Comparison of ENCODE assay signal across 31 mouse cellular contexts in genomic region chr8:81106763-81107509, GRCm38 (mm10).
DNase-seq lines count a peak whose midpoint lies in the region; ATAC-seq lines count a peak whose summit lies in the region.
"Had no signal": no experiment of that assay in that cellular context is flagged by ENCODE, and none has a peak within 500 bp of the region (broad histone marks: within the 10 kb centered on the region; RNA-seq: fewer than 3 reads in every experiment).

No protein-coding gene starts in this region.

- DNase-seq in embryonic facial prominence, embryonic 14.5 days (ENCODE audit: low spot score), result peak; percentile 58
- no peak for DNase-seq in embryonic facial prominence, embryonic 10.5 days (ENCODE audit: low spot score)
- DNase-seq in midbrain, embryonic 14.5 days, result peak; percentile 11
- DNase-seq in retina, adult 2 months (ENCODE audit: low read depth, low spot score), result peak; percentile 49
- no peak for DNase-seq in frontal cortex, postnatal 36 days (ENCODE audit: low spot score in 2 of 2)
- DNase-seq in left cerebral cortex, adult 11 months (ENCODE audit: low spot score), result no peak
- DNase-seq: adrenal gland, postnatal 10 days; cerebellum, adult 11-12 months; cerebellum, adult 9-11 months; gastrocnemius, postnatal 25 days; heart, adult 11 months; kidney, adult 2 months; kidney, postnatal 14 days; layer of hippocampus, adult 9-11 months; lung, embryonic 14.5 days; thymus, postnatal 14 days had no signal

- no peaks in the 10 kb centered on the region for H3K36me3 ChIP-seq in embryonic facial prominence, embryonic 14.5 days (ENCODE audit: control insufficient read depth, insufficient read depth, low read length)
- no peaks in the 10 kb centered on the region for H3K36me3 ChIP-seq in embryonic facial prominence, embryonic 10.5 days (replicated peaks)
- no peaks in the 10 kb centered on the region for H3K36me3 ChIP-seq in midbrain, embryonic 14.5 days (ENCODE audit: control insufficient read depth, insufficient read depth, low read length)
- no peaks in the 10 kb centered on the region for H3K36me3 ChIP-seq in midbrain, embryonic 15.5 days (replicated peaks)
- H3K36me3 ChIP-seq: embryonic facial prominence, embryonic 15.5 days; forebrain, embryonic 12.5 days; heart, embryonic 10.5 days; heart, embryonic 15.5 days; limb, embryonic 12.5 days; liver, embryonic 15.5 days; midbrain, embryonic 10.5 days; neural tube, embryonic 13.5 days; stomach, embryonic 15.5 days had no signal

- H3K4me1 ChIP-seq in embryonic facial prominence, embryonic 14.5 days (ENCODE audit: control insufficient read depth, insufficient read depth, low read length), result no peaks in the 10 kb centered on the region
- H3K4me1 ChIP-seq in embryonic facial prominence, embryonic 10.5 days, result no peaks in the 10 kb centered on the region
- H3K4me1 ChIP-seq in midbrain, embryonic 14.5 days (ENCODE audit: control insufficient read depth, insufficient read depth, low read length), result no peaks in the 10 kb centered on the region
- no peaks in the 10 kb centered on the region for H3K4me1 ChIP-seq in midbrain, embryonic 15.5 days
- H3K4me1 ChIP-seq: embryonic facial prominence, embryonic 15.5 days; forebrain, embryonic 12.5 days; limb, embryonic 12.5 days; liver, embryonic 15.5 days; neural tube, embryonic 13.5 days; stomach, embryonic 15.5 days had no signal

- no peak overlapping the region for H3K4me2 ChIP-seq in embryonic facial prominence, embryonic 14.5 days (ENCODE audit: low read depth, low read length)
- H3K4me2 ChIP-seq in midbrain, embryonic 14.5 days (ENCODE audit: low read length), result no peak overlapping the region
- no peak overlapping the region for H3K4me2 ChIP-seq in midbrain, embryonic 15.5 days
- H3K4me2 ChIP-seq: embryonic facial prominence, embryonic 15.5 days; forebrain, embryonic 12.5 days; heart, embryonic 15.5 days; limb, embryonic 12.5 days; liver, embryonic 15.5 days; lung, embryonic 14.5 days; neural tube, embryonic 13.5 days; stomach, embryonic 15.5 days had no signal

- no peak overlapping the region for H3K27ac ChIP-seq in embryonic facial prominence, embryonic 14.5 days (replicated peaks; ENCODE audit: low read depth, low read length)
- no peak overlapping the region for H3K27ac ChIP-seq in embryonic facial prominence, embryonic 10.5 days (replicated peaks)
- no peak overlapping the region for H3K27ac ChIP-seq in midbrain, embryonic 14.5 days (replicated peaks; ENCODE audit: low read depth, low read length)
- H3K27ac ChIP-seq in midbrain, embryonic 15.5 days, result no peak overlapping the region
- H3K27ac ChIP-seq: embryonic facial prominence, embryonic 15.5 days; forebrain, embryonic 12.5 days; heart, embryonic 10.5 days; heart, embryonic 15.5 days; left cerebral cortex, adult 2 months; limb, embryonic 12.5 days; liver, embryonic 15.5 days; macrophage; midbrain, embryonic 10.5 days; neural tube, embryonic 13.5 days; stomach, embryonic 15.5 days had no signal

- peak; percentile 93 for ATAC-seq in embryonic facial prominence, embryonic 14.5 days (ENCODE audit: low read depth)
- ATAC-seq in midbrain, embryonic 14.5 days (ENCODE audit: low FRiP score, low TSS enrichment), result no peak
- no peak for ATAC-seq in midbrain, embryonic 15.5 days (replicated peaks)
- ATAC-seq: hindbrain, embryonic 16.5 days; Patski had no signal

- no peak overlapping the region for H3K4me3 ChIP-seq in embryonic facial prominence, embryonic 14.5 days (ENCODE audit: low read depth, low read length)
- H3K4me3 ChIP-seq in embryonic facial prominence, embryonic 10.5 days, result no peak overlapping the region
- no peak overlapping the region for H3K4me3 ChIP-seq in midbrain, embryonic 14.5 days (replicated peaks; ENCODE audit: low read depth, low read length)
- no peak overlapping the region for H3K4me3 ChIP-seq in midbrain, embryonic 15.5 days
- H3K4me3 ChIP-seq: embryonic facial prominence, embryonic 15.5 days; forebrain, embryonic 12.5 days; heart, embryonic 10.5 days; heart, embryonic 15.5 days; left cerebral cortex, adult 2 months; limb, embryonic 12.5 days; liver, embryonic 15.5 days; midbrain, embryonic 10.5 days; neural tube, embryonic 13.5 days; stomach, embryonic 15.5 days had no signal

- 56% methylated on average over 4 of the region's 4 CpGs for WGBS in embryonic facial prominence, embryonic 14.5 days
- WGBS in embryonic facial prominence, embryonic 10.5 days, result 66% methylated on average over 4 of the region's 4 CpGs
- 22% methylated on average over 4 of the region's 4 CpGs for WGBS in midbrain, embryonic 14.5 days
- WGBS in midbrain, embryonic 15.5 days, result 18% methylated on average over 4 of the region's 4 CpGs

- no peaks in the 10 kb centered on the region for H3K9me3 ChIP-seq in embryonic facial prominence, embryonic 14.5 days (ENCODE audit: control insufficient read depth, low read length)
- H3K9me3 ChIP-seq in embryonic facial prominence, embryonic 10.5 days, result no peaks in the 10 kb centered on the region
- no peaks in the 10 kb centered on the region for H3K9me3 ChIP-seq in midbrain, embryonic 14.5 days (ENCODE audit: control insufficient read depth, low read length)
- no peaks in the 10 kb centered on the region for H3K9me3 ChIP-seq in midbrain, embryonic 15.5 days
- H3K9me3 ChIP-seq: embryonic facial prominence, embryonic 15.5 days; forebrain, embryonic 12.5 days; heart, embryonic 10.5 days; heart, embryonic 15.5 days; limb, embryonic 12.5 days; liver, embryonic 15.5 days; midbrain, embryonic 10.5 days; neural tube, embryonic 13.5 days; stomach, embryonic 15.5 days had no signal

- no peaks in the 10 kb centered on the region for H3K27me3 ChIP-seq in embryonic facial prominence, embryonic 14.5 days (replicated peaks; ENCODE audit: control insufficient read depth, insufficient read depth, low read length)
- H3K27me3 ChIP-seq in embryonic facial prominence, embryonic 10.5 days (replicated peaks; ENCODE audit: low read depth, poor library complexity, severe bottlenecking), result no peaks in the 10 kb centered on the region
- H3K27me3 ChIP-seq in midbrain, embryonic 14.5 days (ENCODE audit: control insufficient read depth, insufficient read depth, low read length), result no peaks in the 10 kb centered on the region
- H3K27me3 ChIP-seq in midbrain, embryonic 15.5 days (replicated peaks), result no peaks in the 10 kb centered on the region
- H3K27me3 ChIP-seq: CH12.LX; embryonic facial prominence, embryonic 15.5 days; forebrain, embryonic 12.5 days; heart, embryonic 15.5 days; limb, embryonic 12.5 days; liver, embryonic 15.5 days; neural tube, embryonic 13.5 days; stomach, embryonic 15.5 days had no signal

- H3K9ac ChIP-seq in embryonic facial prominence, embryonic 14.5 days (ENCODE audit: low read depth, low read length), result no peak overlapping the region
- H3K9ac ChIP-seq in midbrain, embryonic 14.5 days (replicated peaks; ENCODE audit: low read length), result no peak overlapping the region
- no peak overlapping the region for H3K9ac ChIP-seq in midbrain, embryonic 15.5 days
- H3K9ac ChIP-seq: embryonic facial prominence, embryonic 15.5 days; forebrain, embryonic 12.5 days; heart, embryonic 15.5 days; limb, embryonic 12.5 days; liver, embryonic 15.5 days; lung, embryonic 14.5 days; neural tube, embryonic 13.5 days; stomach, embryonic 15.5 days had no signal

Comparison
In these comparisons a context has a peak if more than half of its experiments do, and no peak if none do; other contexts are left out.
1. DNase-seq: peak in embryonic facial prominence, embryonic 14.5 days (single experiment), midbrain, embryonic 14.5 days (single experiment) and retina, adult 2 months (single experiment); none in embryonic facial prominence, embryonic 10.5 days (single experiment), frontal cortex, postnatal 36 days (0 of 2) and left cerebral cortex, adult 11 months (single experiment).